Mouse (Mus musculus): ENCODE measurements at regions not wholly inside any gene's neighbourhood (a gene's known extent, or its start where the extent isn't known, plus 50 kb on each side); places are given as distances from the start of the nearest gene placed in this dataset.

DNA sequence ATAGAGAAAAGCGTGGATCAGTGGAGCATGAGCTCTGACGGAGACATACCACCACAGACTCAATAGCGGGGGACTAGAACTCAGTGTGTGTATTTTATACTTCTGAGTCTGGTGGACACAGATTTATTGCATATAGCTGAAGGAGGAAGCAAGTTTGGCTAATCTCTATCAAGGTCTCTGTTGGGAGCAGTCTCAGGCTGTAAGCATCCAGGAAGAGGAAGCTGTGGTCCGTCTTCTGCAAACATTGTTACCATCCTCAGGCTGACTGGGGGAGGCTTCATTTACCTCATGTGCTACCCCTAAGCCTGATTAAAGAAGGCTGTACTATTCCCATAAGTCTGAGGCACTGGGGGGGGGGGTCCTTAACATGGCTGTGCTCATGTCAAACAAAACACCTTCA lies 261.0 kb downstream of the Rnd3 start:
- H3K4me3 ChIP-seq: no peak overlapping the region
- TF ChIP-seq CTCF (conservative IDR thresholded peaks at IDR 0.05): no peak
- no peak for DNase-seq (ENCODE audit: low spot score in 2 of 2)
- no peak overlapping the region for H3K27ac ChIP-seq

DNA sequence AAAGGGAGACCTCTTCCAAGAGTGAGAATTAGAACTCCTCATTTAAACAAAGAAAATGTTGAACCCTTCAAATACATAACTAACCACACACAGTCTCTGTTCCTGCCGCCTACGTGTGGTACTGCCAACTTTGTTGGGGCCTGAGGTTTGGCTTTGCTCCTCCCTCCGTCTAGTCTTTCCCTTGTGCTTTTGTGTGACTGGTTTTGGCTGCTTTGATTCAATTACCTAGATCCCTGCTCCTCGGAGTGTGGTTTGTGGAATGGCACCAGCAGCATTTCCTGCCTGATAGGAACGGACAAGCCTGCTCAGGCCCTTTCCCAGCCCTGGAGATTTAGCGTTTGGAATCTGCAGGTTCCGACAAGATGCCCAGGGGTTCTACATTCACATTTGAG lies 263.0 kb downstream of the Rnd3 start:
- Histone ChIP-seq H3K4me3 (no peak overlapping the region), H3K27ac (no peak overlapping the region)
- TF ChIP-seq CTCF (conservative IDR thresholded peaks at IDR 0.05): no peak
- no peak for DNase-seq (ENCODE audit: low spot score in 2 of 2)

DNA sequence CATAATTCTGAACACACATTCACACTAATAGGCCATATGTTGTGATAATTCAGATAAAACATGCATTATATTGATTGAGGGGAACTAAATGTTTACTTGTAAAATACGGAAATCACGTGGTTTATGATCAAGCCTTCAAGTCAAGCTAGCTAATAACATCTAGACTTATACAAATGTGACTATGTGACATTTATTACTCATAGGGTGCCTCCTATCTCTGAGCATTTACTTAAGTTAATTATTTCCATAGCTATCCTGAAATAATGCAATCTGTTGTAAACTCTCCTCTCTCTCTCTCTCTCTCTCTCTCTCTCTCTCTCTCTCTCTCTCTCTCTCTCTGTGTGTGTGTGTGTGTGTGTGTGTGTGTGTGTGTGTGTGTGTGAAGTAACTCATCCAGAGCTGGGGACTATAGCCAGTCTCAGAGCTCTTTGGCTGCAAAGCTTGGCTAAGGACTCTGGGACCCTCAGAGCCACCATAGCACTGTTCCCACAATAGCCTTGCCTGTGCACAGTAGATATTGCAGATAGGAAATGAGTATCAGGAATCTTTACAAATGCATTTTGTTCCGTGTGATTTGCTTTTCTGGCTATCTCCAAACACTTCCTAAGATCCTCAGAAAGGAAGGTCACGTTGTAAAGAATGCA lies 263.5 kb downstream of the Rnd3 start:
- Histone ChIP-seq H3K27ac (no peak overlapping the region), H3K4me3 (no peak overlapping the region)
- DNase-seq (ENCODE audit: low spot score in 2 of 2): no peak
- no peak for TF ChIP-seq CTCF (conservative IDR thresholded peaks at IDR 0.05)

DNA sequence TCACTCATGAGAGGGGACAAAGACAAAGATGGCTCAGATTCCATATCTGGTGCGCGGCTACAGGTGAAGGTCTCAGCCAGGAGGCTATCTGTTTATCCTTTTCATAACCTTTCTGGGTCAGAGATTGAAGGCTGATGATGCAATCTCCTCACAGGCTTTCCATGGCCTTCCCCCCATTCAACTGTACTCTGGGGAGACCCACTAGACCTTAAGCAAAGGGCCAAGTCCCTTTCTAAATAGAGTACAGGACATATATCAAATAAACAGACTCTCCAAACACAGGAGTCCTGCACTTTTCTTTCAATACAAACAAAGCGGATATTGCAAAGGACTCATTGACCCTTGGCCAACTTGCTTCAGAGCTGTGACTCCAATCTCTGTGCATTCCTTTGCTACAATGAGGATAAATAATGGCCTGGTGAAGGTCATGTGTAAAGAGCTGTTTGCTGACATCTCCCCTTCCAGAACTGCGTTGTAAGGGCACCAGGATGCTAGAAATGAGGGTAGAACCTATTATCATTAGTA lies 267.3 kb downstream of the Rnd3 start:
- Histone ChIP-seq H3K27ac (no peak overlapping the region), H3K4me3 (no peak overlapping the region)
- no peak for TF ChIP-seq CTCF (conservative IDR thresholded peaks at IDR 0.05)
- DNase-seq (ENCODE audit: low spot score in 2 of 2): no peak

DNA sequence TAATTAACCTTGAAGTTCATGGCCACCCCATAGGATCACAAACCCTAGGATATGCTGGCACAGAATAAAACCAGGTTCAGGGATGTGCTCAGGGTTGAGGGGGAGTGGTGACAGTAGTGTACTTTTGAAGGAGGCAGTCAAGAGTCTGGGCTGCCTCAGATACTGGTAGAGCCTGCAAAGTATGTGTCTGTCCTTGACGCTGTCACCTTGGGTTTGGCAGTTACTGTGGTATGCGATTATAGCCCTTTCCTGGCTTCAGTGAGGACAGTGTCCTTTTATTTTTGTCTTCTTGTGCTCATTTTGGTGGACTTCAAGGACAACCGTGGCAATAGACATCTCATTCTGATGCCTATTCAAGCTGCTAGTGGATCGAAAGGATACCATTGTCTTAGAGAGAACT lies 268.1 kb downstream of the Rnd3 start:
- Histone ChIP-seq H3K27ac (no peak overlapping the region), H3K4me3 (no peak overlapping the region)
- no peak for DNase-seq (ENCODE audit: low spot score in 2 of 2)
- TF ChIP-seq CTCF (conservative IDR thresholded peaks at IDR 0.05): no peak

DNA sequence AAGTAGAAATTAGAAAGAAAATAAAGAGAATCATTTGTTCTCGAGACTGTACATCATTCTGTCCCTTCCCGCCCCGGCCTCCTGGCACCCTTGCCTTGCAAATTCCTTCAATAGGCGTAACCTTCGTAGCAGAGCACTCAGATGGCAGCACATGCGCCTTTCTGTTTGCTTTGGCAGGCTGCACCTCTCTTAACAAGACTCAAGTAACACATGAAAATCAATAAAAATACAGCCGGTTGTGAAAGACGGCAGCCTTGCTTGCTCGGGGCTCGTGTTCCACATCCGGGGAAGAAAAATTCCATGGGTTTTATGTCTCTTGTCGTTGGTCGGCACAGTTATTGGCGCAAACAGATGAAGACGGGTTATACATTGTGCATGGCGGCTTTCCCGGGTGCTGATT lies 271.2 kb downstream of the Rnd3 start:
- TF ChIP-seq CTCF (conservative IDR thresholded peaks at IDR 0.05): no peak
- no peak for DNase-seq (ENCODE audit: low spot score in 2 of 2)
- H3K4me3 ChIP-seq: no peak overlapping the region

DNA sequence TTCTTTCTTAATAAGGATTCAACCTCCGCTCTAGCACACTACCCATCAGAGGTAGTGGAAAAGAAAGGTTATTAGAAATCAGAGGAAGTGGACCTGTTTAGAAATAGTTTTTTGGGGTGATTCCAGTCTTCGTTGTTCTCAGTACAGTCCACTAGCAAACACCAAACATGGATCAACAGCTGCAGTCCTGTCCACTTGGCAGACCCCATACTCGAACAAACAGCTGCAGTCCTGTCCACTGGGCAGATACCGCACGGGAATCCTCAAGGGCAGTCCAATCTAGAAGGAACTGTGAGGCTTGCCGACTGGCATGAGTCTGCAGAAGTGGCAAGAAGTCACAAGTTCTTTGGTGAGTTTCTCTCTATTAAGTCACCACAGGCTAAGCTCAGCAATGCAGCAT lies 273.8 kb downstream of the Rnd3 start:
- DNase-seq (ENCODE audit: low spot score in 2 of 2): no peak
- Histone ChIP-seq H3K27ac (no peak overlapping the region), H3K4me3 (no peak overlapping the region)
- TF ChIP-seq CTCF (conservative IDR thresholded peaks at IDR 0.05): no peak

More for the DNA sequence above, 271.2 kb downstream of the Rnd3 start:
- no peak overlapping the region for H3K27ac ChIP-seq

DNA sequence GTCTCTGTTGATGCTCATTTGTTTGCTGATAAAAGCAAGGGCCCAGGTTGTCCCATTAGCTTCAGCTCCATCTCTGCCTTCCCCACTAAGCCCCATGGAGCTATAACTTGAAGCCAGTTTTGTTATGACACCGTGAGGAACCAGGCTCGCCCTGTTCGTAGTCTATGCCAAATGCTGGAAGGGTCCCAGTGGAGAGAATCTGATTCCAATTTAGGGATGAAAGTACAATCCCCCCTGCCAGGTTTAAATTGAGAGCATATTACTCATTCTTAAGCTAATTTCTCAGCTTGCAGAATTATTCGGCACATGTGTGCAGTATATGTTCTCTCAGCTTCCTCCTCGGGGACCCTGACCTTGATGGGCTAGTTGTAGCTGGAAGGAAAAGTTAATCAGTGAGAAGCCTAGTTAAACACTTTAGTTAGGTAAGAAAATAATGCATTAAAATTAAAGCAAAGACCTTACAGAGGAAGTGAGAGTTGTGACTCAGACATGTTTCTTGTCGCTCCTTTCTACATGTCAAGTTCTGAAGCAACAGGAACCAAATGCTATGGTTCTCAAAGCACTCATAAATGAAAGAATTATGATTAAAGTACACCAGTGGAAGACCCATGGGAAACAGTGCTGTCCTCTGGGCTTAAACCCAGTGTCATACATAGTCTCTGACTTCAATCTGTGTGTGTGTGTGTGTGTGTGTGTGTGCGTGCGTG lies 295.2 kb downstream of the Rnd3 start:
- no peak for DNase-seq (ENCODE audit: low spot score in 2 of 2)
- no peak for TF ChIP-seq CTCF (conservative IDR thresholded peaks at IDR 0.05)
- H3K4me3 ChIP-seq: no peak overlapping the region

DNA sequence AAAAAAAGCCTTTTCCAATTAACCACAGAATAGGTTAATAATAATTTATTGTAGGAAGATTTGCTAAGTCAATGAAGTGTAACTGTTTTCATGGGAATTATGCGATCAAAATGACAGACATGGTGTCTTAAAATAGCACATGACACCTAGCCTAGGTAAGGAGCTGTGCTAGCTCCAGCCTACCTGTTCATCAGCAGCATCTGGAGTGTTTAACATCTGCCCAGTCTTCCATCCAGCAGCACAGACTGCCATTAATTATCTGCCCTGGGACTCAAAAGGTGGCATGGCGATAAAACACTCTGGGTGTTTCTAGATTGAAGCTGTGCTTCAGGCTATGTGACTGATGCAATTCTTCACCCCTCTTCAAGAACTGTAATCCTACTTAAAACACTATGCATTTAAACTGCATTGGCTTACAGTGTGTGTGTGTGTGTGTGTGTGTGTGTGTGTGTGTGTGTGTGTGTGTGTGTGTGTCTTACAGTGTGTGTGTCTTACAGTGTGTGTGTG lies 296.4 kb downstream of the Rnd3 start:
- Histone ChIP-seq H3K4me3 (no peak overlapping the region), H3K27ac (no peak overlapping the region)
- no peak for TF ChIP-seq CTCF (conservative IDR thresholded peaks at IDR 0.05)

More for the DNA sequence above, 295.2 kb downstream of the Rnd3 start:
- H3K27ac ChIP-seq: no peak overlapping the region

DNA sequence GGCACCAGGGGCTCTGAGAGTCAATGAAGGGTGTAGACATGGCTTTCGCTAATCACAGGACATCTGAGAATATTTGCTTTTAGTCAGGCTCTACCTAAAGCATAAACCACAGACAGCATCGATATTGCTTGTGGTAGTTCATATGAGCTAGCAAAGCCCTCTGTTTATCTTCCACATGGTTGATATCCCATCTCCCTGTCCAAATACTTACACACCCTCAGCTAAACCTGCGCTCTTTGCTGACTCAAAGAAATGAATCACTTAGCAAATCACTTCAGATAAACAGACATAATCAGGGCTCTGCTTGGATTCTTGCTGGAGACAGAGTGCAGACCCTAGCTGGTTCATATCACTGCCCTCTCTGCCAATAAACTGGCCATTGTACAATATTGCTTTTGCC lies 298.8 kb downstream of the Rnd3 start:
- H3K27ac ChIP-seq: no peak overlapping the region

More for the DNA sequence above, 296.4 kb downstream of the Rnd3 start:
- DNase-seq (ENCODE audit: low spot score in 2 of 2): no peak

DNA sequence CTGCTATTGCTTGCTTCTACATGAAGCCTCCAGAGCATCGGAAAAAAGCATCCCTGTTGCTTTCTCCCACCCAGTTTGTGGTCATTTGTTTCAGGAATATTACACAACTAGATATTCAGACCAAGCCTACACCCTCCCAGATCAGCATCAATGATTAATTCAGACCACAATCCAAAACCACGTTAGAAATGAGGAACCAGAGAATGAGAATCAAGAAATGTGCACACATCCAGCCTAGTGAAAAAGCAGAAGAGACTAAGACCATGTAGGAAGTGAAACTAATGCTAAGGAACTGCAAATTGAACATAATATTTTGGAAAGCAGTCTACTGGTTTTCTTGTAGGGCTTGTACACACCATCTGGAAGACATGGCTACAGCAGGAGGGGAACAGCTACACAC lies 307.0 kb downstream of the Rnd3 start:
- no peak overlapping the region for H3K27ac ChIP-seq
- TF ChIP-seq CTCF (conservative IDR thresholded peaks at IDR 0.05): no peak
- DNase-seq (ENCODE audit: low spot score in 2 of 2): no peak

More for the DNA sequence above, 298.8 kb downstream of the Rnd3 start:
- DNase-seq (ENCODE audit: low spot score in 2 of 2): no peak
- no peak overlapping the region for H3K4me3 ChIP-seq
- TF ChIP-seq CTCF (conservative IDR thresholded peaks at IDR 0.05): no peak

DNA sequence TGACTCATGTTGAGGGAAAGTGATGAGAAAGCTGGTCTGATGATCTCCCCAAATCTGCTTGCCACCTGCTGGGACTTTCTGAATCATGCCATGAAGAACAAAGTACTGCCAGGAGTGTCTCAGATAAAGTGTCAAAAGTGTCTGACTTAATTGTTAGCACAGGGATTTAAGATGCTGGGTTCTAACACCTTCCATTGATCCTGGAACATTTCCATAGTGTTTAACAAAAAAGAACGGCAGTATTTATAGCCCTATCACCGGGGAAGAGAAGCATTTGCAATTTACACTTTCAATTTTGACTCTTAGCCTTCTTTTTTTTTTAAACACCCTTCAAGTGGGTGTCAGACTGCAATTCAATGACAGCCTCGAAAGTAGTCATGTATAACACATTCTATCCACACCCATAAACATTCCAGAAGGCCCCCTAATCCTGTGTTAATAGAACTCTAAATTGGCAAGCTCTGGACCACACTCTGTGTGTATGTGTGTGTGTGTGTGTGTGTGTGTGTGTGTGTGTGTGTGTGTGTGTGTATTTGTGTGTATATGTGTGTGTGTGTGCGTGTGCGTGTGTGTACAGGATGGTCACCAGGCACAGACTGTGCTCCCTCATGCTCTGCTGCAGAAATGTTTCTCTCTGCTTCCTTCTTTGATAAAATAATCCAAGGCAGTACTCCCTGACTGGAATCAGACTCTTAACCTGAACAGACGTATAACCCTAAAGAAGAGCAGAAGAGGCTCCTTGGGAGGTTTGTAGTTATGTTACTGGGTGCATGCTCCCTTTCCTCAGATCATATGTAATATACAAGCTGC lies 313.2 kb downstream of the Rnd3 start:
- no peak for DNase-seq (ENCODE audit: low spot score in 2 of 2)
- H3K27ac ChIP-seq: no peak overlapping the region
- no peak overlapping the region for H3K4me3 ChIP-seq
- TF ChIP-seq CTCF (conservative IDR thresholded peaks at IDR 0.05): no peak

More for the DNA sequence above, 307.0 kb downstream of the Rnd3 start:
- H3K4me3 ChIP-seq: no peak overlapping the region

DNA sequence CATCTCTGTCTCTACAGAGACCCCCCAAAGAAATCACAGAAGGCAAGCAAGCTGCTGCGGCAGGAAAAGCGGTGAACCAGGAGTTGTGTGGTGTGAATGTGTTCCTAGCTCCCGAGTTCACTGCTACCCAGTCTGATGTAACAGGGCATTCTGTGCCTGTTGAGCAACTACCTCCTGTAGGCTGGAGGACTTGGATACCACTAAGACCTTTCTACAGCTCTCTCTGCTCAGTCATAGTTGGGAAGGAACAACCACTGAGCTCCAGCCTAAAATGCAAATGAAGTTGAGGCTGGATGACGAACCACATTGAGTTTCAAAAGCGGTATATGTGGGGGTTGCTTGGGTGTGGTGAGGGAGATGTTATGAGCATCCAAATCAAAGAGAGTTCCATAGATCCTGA lies 315.1 kb downstream of the Rnd3 start:
- DNase-seq (ENCODE audit: low spot score in 2 of 2): no peak
- Histone ChIP-seq H3K27ac (no peak overlapping the region), H3K4me3 (no peak overlapping the region)
- no peak for TF ChIP-seq CTCF (conservative IDR thresholded peaks at IDR 0.05)

Data from layer of hippocampus, adult 2 months (tissue).